Comparison of ENCODE assay signal across 16 mouse cellular contexts in the genomic region with DNA sequence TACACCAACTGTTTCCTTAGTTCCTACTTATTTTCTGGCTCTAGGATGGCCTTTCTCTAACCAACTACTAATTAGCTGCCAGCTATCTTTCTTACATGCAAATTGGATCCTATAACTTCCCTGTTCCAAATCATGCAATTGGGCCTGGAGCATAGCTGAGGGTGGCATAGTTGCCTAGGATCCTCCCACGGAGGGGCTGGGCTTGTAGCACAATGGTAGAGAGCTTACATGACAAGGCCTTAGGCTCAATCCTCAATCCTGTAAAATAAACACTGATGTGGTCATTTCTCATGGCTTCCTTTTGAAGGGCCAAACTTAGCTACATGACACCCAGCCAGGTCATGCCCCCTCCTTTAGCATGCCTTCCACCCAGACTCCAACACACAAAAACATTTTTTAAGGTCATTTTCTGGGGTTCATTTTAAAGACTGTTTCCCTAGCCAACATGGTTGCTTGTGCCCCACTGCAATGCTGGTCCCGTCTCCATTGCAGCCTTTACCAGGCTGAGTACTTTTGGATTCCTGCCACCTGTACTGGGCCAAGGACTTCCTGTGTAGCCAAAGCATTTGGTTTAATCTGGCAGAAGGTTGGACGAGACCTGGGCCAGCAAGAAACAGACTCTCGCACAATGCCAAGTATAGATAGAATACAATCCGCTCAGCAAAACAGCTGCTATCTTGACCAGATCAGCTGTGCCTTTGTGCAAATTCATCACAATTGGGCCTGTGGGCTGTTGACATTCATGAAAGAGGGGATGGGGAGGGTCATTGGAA. TPM values are rescaled to one million over a fixed set of nuclear protein-coding genes. Genes with fewer than 3 reads are reported as not detected.
DNase-seq lines count a peak whose midpoint lies in the region; ATAC-seq lines count a peak whose summit lies in the region.
"Had no signal": no experiment of that assay in that cellular context is flagged by ENCODE, and none has a peak within 500 bp of the region (broad histone marks: within the 10 kb centered on the region; RNA-seq: fewer than 3 reads in every experiment).

No protein-coding gene starts in this region.

- no peaks in the 10 kb centered on the region for H3K9me3 ChIP-seq in kidney, embryonic 16.5 days (ENCODE audit: low read length)
- H3K9me3 ChIP-seq: intestine, embryonic 15.5 days had no signal

- no peaks in the 10 kb centered on the region for H3K27me3 ChIP-seq in kidney, embryonic 16.5 days (ENCODE audit: insufficient read depth, low read length)
- H3K27me3 ChIP-seq: intestine, embryonic 15.5 days had no signal

- H3K4me3 ChIP-seq in kidney, embryonic 16.5 days (ENCODE audit: low read length), result no peak overlapping the region
- H3K4me3 ChIP-seq: intestine, embryonic 15.5 days; myocyte had no signal

- no peak for ATAC-seq in kidney, embryonic 16.5 days (ENCODE audit: low FRiP score, low TSS enrichment)
- ATAC-seq: intestine, embryonic 15.5 days had no signal

- H3K9ac ChIP-seq in kidney, embryonic 16.5 days (replicated peaks; ENCODE audit: low read length), result no peak overlapping the region
- H3K9ac ChIP-seq: intestine, embryonic 15.5 days; liver, embryonic 14.5 days had no signal

- H3K27ac ChIP-seq in kidney, embryonic 16.5 days (ENCODE audit: low read length), result no peak overlapping the region
- H3K27ac ChIP-seq: intestine, embryonic 15.5 days; liver, embryonic 14.5 days had no signal

- H3K4me2 ChIP-seq in kidney, embryonic 16.5 days (replicated peaks; ENCODE audit: low read depth, low read length), result no peak overlapping the region
- H3K4me2 ChIP-seq: intestine, embryonic 15.5 days had no signal

- no peaks in the 10 kb centered on the region for H3K36me3 ChIP-seq in kidney, embryonic 16.5 days (ENCODE audit: insufficient read depth, low read length)
- H3K36me3 ChIP-seq: intestine, embryonic 15.5 days had no signal

- peak; percentile 81 for DNase-seq in adrenal gland, adult 2 months
- DNase-seq in adrenal gland, postnatal 25 days, result no peak
- DNase-seq in left cerebral cortex, postnatal 4 days, result peak; percentile 81
- DNase-seq in left cerebral cortex, postnatal 14 days (ENCODE audit: low spot score in 2 of 2), result no peak
- DNase-seq in cerebellum, adult 8-10 months, result peak; percentile 75
- DNase-seq in gonadal fat pad, adult 2 months (ENCODE audit: low read depth), result peak; percentile 38
- no peak for DNase-seq in lung, postnatal 10 days
- DNase-seq: gastrocnemius, postnatal 25 days had no signal

- H3K4me1 ChIP-seq in kidney, embryonic 16.5 days (ENCODE audit: insufficient read depth, low read length), result no peaks in the 10 kb centered on the region
- H3K4me1 ChIP-seq: intestine, embryonic 15.5 days had no signal

- intact Hi-C loops in left cerebral cortex, postnatal 4 days (cut with DNase I), result no loop called here
- intact Hi-C loops in left cerebral cortex, postnatal 14 days (cut with DNase I), result no loop called here

- 82% methylated on average over 5 of the region's 5 CpGs for WGBS in kidney, embryonic 16.5 days

RNA-seq across cellular contexts. Expression of a gene that starts 8.6 kb away (rescaled TPM):
- 100 to 1,000 TPM; 553 to 611 TPM for total RNA-seq in adrenal gland, adult 2 months (2021)
- polyA plus RNA-seq in adrenal gland, adult 2 months (2012; rRNA removed), result 1,578 and 1,712 TPM in 2 replicates
- total RNA-seq in adrenal gland, postnatal 25 days (2021), result 580 and 681 TPM in 2 replicates
- total RNA-seq in left cerebral cortex, postnatal 4 days (2021), result 1,000 to 10,000 TPM; 1,140 to 1,206 TPM
- 100 to 1,000 TPM; 777 to 806 TPM for total RNA-seq in left cerebral cortex, postnatal 14 days (2021)
- 740 and 760 TPM in 2 replicates for polyA plus RNA-seq in gonadal fat pad, adult 2 months (2012; rRNA removed)
- 358 and 388 TPM in 2 replicates for polyA plus RNA-seq in kidney, embryonic 16.5 days (2015; fragmentation: Nextera tagmentation; extraction: Ambion mirVana)

RNA-seq across cellular contexts. Expression of a gene that starts 8.9 kb away (rescaled TPM):
- total RNA-seq in adrenal gland, adult 2 months (2021), result not detected
- not detected in 2 replicates for polyA plus RNA-seq in adrenal gland, adult 2 months (2012; rRNA removed)
- total RNA-seq in adrenal gland, postnatal 25 days (2021), result not detected in 2 replicates
- total RNA-seq in left cerebral cortex, postnatal 4 days (2021), result not detected
- total RNA-seq in left cerebral cortex, postnatal 14 days (2021), result not detected
- not detected in 2 replicates for polyA plus RNA-seq in gonadal fat pad, adult 2 months (2012; rRNA removed)
- polyA plus RNA-seq in kidney, embryonic 16.5 days (2015; fragmentation: Nextera tagmentation; extraction: Ambion mirVana), result 0.24 and 0.36 TPM in 2 replicates
- total RNA-seq: gastrocnemius, postnatal 25 days; layer of hippocampus, adult 18-20 months had no signal
- polyA plus RNA-seq: heart, postnatal 0 days; myocyte; spleen, adult 2 months had no signal

RNA-seq across cellular contexts. Expression of a gene that starts 11.4 kb away (rescaled TPM):
- 1 to 10 TPM; 2.8 to 5.2 TPM for total RNA-seq in adrenal gland, adult 2 months (2021)
- polyA plus RNA-seq in adrenal gland, adult 2 months (2012; rRNA removed), result 6.0 and 10.0 TPM in 2 replicates
- total RNA-seq in adrenal gland, postnatal 25 days (2021), result 2.7 and 6.4 TPM in 2 replicates
- total RNA-seq in left cerebral cortex, postnatal 4 days (2021), result 100 to 1,000 TPM; 151 to 176 TPM
- 100 to 1,000 TPM; 126 to 139 TPM for total RNA-seq in left cerebral cortex, postnatal 14 days (2021)
- 0.35 TPM in 1 of 2 replicates, not detected in the other for polyA plus RNA-seq in gonadal fat pad, adult 2 months (2012; rRNA removed)
- 0.40 and 0.96 TPM in 2 replicates for polyA plus RNA-seq in kidney, embryonic 16.5 days (2015; fragmentation: Nextera tagmentation; extraction: Ambion mirVana)
- total RNA-seq: ES-E14; gastrocnemius, postnatal 25 days had no signal
- polyA plus RNA-seq: heart, postnatal 0 days; liver, embryonic 14.5 days; myocyte; spleen, adult 2 months had no signal

RNA-seq across cellular contexts. Expression of a gene that starts 23.6 kb away (rescaled TPM):
- 10 to 100 TPM; 25.4 to 31.0 TPM for total RNA-seq in adrenal gland, adult 2 months (2021)
- polyA plus RNA-seq in adrenal gland, adult 2 months (2012; rRNA removed), result 37.1 and 38.0 TPM in 2 replicates
- 34.7 and 52.3 TPM in 2 replicates for total RNA-seq in adrenal gland, postnatal 25 days (2021)
- 10 to 100 TPM; 56.5 to 63.6 TPM for total RNA-seq in left cerebral cortex, postnatal 4 days (2021)
- total RNA-seq in left cerebral cortex, postnatal 14 days (2021), result 10 to 100 TPM; 40.0 to 44.3 TPM
- 21.5 and 26.9 TPM in 2 replicates for polyA plus RNA-seq in gonadal fat pad, adult 2 months (2012; rRNA removed)
- 11.9 and 12.2 TPM in 2 replicates for polyA plus RNA-seq in kidney, embryonic 16.5 days (2015; fragmentation: Nextera tagmentation; extraction: Ambion mirVana)

RNA-seq across cellular contexts. Expression of a gene that starts 27.7 kb away (rescaled TPM):
- 1 to 10 TPM; 1.1 to 1.9 TPM for total RNA-seq in adrenal gland, adult 2 months (2021)
- polyA plus RNA-seq in adrenal gland, adult 2 months (2012; rRNA removed), result 1.9 and 2.4 TPM in 2 replicates
- total RNA-seq in adrenal gland, postnatal 25 days (2021), result 0.85 and 2.9 TPM in 2 replicates
- 10 to 100 TPM; 28.3 to 28.8 TPM for total RNA-seq in left cerebral cortex, postnatal 4 days (2021)
- total RNA-seq in left cerebral cortex, postnatal 14 days (2021), result 10 to 100 TPM; 12.8 to 14.2 TPM
- 1.1 and 1.3 TPM in 2 replicates for polyA plus RNA-seq in gonadal fat pad, adult 2 months (2012; rRNA removed)
- 0.23 and 0.57 TPM in 2 replicates for polyA plus RNA-seq in kidney, embryonic 16.5 days (2015; fragmentation: Nextera tagmentation; extraction: Ambion mirVana)
- total RNA-seq: gastrocnemius, postnatal 25 days had no signal

Comparison
In these comparisons a context has a peak if more than half of its experiments do, and no peak if none do; other contexts are left out.
1. DNase-seq: peak in adrenal gland, adult 2 months (single experiment), left cerebral cortex, postnatal 4 days (single experiment), cerebellum, adult 8-10 months (single experiment) and gonadal fat pad, adult 2 months (single experiment); none in adrenal gland, postnatal 25 days (single experiment), left cerebral cortex, postnatal 14 days (0 of 2) and lung, postnatal 10 days (single experiment).
2. RNA of a gene that starts 11.4 kb away (total RNA-seq): 151 to 176 TPM in left cerebral cortex, postnatal 4 days and 126 to 139 TPM in left cerebral cortex, postnatal 14 days; 2.7 to 6.4 TPM in adrenal gland, postnatal 25 days and 2.8 to 5.2 TPM in adrenal gland, adult 2 months; every median in the first group is over 10 times any median in the second.